Mouse (Mus musculus): ENCODE data around the gene Ndufaf5. TPM values are rescaled to one million over a fixed set of nuclear protein-coding genes. Genes with fewer than 3 reads are reported as not detected.
A peak's percentile ranks its signal among the peaks of the same experiment; 100 is the strongest.
"Not testable (repeated sequence)": the region's sequence is repeated elsewhere in the genome, so short reads cannot be mapped to it uniquely, and the experiment has no call there.

The Ndufaf5 gene
- 49.3 and 51.0 TPM in 2 replicates for polyA plus RNA-seq (2014; fragmentation: Nextera tagmentation; extraction: Ambion mirVana)

DNA sequence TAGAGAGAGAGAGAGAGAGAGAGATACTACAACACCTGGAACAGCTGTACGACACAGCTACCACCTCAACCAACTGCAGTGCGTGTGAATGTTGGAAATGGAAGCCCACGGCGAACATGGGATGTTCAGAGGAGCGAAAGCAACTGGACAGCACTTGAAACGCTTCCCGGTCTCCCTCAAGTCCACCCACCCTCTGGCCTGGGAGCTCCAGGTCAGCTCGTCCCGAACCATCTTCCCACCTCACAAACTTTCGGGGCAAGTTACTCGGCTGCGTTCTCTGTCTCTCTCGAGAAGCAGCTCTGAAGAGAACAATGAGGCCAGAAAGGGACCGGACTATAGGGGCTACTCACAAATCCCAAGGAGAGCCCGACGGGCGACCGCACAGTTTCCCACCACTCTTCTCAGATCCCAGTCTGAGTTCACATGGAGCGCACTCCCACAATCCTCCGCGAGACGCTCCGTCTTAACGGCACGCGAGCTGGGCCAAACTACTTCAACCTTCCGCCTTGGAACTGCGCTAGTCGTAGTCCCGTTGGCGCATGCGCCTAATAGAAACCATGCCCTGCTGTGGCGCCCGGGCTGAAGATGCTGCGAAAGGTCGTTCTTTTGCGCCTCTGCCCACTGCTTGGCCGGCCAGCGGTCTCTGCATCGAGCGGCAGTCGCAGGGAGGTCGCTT, at the start of gene Ndufaf5, which contains the start of gene Esf1:
Gene Ndufaf5 (plus strand): TSS at position 523 of the 676 bp plus-strand sequence.
Gene Esf1 (minus strand): TSS at position 438 of the 676 bp plus-strand sequence.
- ATAC-seq (ENCODE audit: low FRiP score, low TSS enrichment) (peak; percentile 99), DNase-seq (peak; percentile 99)
- under 1% methylated on average over 43 of the region's 43 CpGs for WGBS
- no peaks in the 10 kb centered on the region for H3K27me3 ChIP-seq (ENCODE audit: control insufficient read depth, insufficient read depth, low read length)
- H3K36me3 ChIP-seq (ENCODE audit: control insufficient read depth, insufficient read depth, low read length): peaks cover 26% of the 10 kb centered on the region
- H3K27ac ChIP-seq (replicated peaks; ENCODE audit: low read depth, low read length): peak within 1 kb of the TSS; percentile 72
- peak within 1 kb of the TSS; percentile 56 for H3K9ac ChIP-seq (replicated peaks; ENCODE audit: low read length)
- no peaks in the 10 kb centered on the region for H3K9me3 ChIP-seq (ENCODE audit: control insufficient read depth, low read length)
- peaks cover 11% of the 10 kb centered on the region; the same call in 1 of the 2 replicates for H3K4me1 ChIP-seq (ENCODE audit: control insufficient read depth, insufficient read depth, low read length)
- H3K4me2 ChIP-seq (ENCODE audit: low read length): peak within 1 kb of the TSS; percentile 87
- peak within 1 kb of the TSS; percentile 57 for H3K4me3 ChIP-seq (replicated peaks; ENCODE audit: low read depth, low read length)

DNA sequence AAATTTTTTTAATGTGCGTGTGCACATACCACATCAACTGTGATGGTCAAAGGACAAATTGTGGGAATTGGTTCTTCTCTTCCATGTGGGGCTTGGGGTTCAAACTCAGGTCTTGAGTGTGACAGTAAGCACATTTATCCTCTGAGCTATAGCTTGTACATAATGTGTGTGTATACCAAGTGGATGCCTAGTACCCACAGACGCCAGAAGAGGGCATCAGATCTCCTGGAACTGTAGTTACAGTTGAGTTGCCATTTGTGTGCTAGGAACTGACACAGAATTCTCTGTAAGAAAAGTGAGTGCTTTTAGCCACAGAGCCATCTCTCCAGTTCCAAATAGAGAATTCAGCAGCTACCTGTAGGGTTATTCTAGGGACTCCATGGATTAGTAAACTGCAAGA, 44.9 kb upstream of the Ndufaf5 start:
- 86% methylated on average over 2 of the region's 2 CpGs for WGBS
- Histone ChIP-seq H3K36me3 (ENCODE audit: control insufficient read depth, insufficient read depth, low read length) (peaks cover 52% of the 10 kb centered on the region), H3K9ac (replicated peaks; ENCODE audit: low read length) (no peak overlapping the region), H3K4me1 (ENCODE audit: control insufficient read depth, insufficient read depth, low read length) (no peaks in the 10 kb centered on the region), H3K27ac (replicated peaks; ENCODE audit: low read depth, low read length) (no peak overlapping the region), H3K27me3 (ENCODE audit: control insufficient read depth, insufficient read depth, low read length) (no peaks in the 10 kb centered on the region), H3K9me3 (ENCODE audit: control insufficient read depth, low read length) (no peaks in the 10 kb centered on the region), H3K4me2 (ENCODE audit: low read length) (no peak overlapping the region), H3K4me3 (replicated peaks; ENCODE audit: low read depth, low read length) (no peak overlapping the region)
- ATAC-seq (ENCODE audit: low FRiP score, low TSS enrichment): no peak
- peak; percentile 1 for DNase-seq

DNA sequence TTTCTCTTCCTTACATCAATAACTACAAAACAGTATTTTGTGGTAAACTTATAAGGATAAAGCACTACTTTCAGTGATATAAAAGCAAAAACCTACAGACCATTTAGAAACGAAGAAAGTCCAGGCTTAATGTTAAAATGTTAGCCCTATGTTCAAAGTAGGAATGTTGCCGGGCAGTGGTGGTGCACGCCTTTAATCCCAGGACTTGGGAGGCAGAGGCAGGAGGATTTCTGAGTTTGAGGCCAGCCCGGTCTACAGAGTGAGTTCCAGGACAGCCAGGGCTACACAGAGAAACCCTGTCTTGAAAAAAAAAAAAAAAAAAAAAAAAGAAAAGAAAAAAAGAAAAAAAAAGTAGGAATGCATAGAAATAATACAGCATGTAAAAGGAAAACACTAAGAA, 18.7 kb upstream of the Ndufaf5 start, which contains the start of gene Gm17374:
Gene Gm17374 (plus strand): TSS at position 301 of the 400 bp plus-strand sequence.
- WGBS: 90% methylated on average over 4 of the region's 4 CpGs
- not testable (repeated sequence) for H3K4me3 ChIP-seq (replicated peaks; ENCODE audit: low read depth, low read length); H3K9ac ChIP-seq (replicated peaks; ENCODE audit: low read length); H3K27ac ChIP-seq (replicated peaks; ENCODE audit: low read depth, low read length); DNase-seq; H3K4me2 ChIP-seq (ENCODE audit: low read length); ATAC-seq (ENCODE audit: low FRiP score, low TSS enrichment); H3K9me3 ChIP-seq (ENCODE audit: control insufficient read depth, low read length); H3K4me1 ChIP-seq (ENCODE audit: control insufficient read depth, insufficient read depth, low read length); H3K27me3 ChIP-seq (ENCODE audit: control insufficient read depth, insufficient read depth, low read length)
- peaks cover 46% of the 10 kb centered on the region for H3K36me3 ChIP-seq (ENCODE audit: control insufficient read depth, insufficient read depth, low read length)

GRCm38 (mm10) chr2:140159186-140159730, 11.2 kb upstream of the Ndufaf5 start:
- H3K27me3 ChIP-seq (ENCODE audit: control insufficient read depth, insufficient read depth, low read length): no peaks in the 10 kb centered on the region
- 84% methylated on average over 3 of the region's 3 CpGs for WGBS

GRCm38 (mm10) chr2:140163351-140163854, 7.0 kb upstream of the Ndufaf5 start:
- Histone ChIP-seq H3K4me3 (replicated peaks; ENCODE audit: low read depth, low read length) (no peak overlapping the region), H3K4me2 (ENCODE audit: low read length) (no peak overlapping the region), H3K27me3 (ENCODE audit: control insufficient read depth, insufficient read depth, low read length) (no peaks in the 10 kb centered on the region), H3K27ac (replicated peaks; ENCODE audit: low read depth, low read length) (no peak overlapping the region), H3K36me3 (ENCODE audit: control insufficient read depth, insufficient read depth, low read length) (peaks cover 46% of the 10 kb centered on the region), H3K4me1 (ENCODE audit: control insufficient read depth, insufficient read depth, low read length) (no peaks in the 10 kb centered on the region; the same call in 1 of the 2 replicates), H3K9ac (replicated peaks; ENCODE audit: low read length) (no peak overlapping the region), H3K9me3 (ENCODE audit: control insufficient read depth, low read length) (no peaks in the 10 kb centered on the region)
- DNase-seq (no peak), ATAC-seq (ENCODE audit: low FRiP score, low TSS enrichment) (no peak)
- 93% methylated on average over 5 of the region's 5 CpGs for WGBS

More at GRCm38 (mm10) chr2:140159186-140159730, 11.2 kb upstream of the Ndufaf5 start:
- Histone ChIP-seq H3K36me3 (ENCODE audit: control insufficient read depth, insufficient read depth, low read length) (peaks cover 55% of the 10 kb centered on the region), H3K4me2 (ENCODE audit: low read length) (no peak overlapping the region), H3K4me3 (replicated peaks; ENCODE audit: low read depth, low read length) (no peak overlapping the region), H3K9me3 (ENCODE audit: control insufficient read depth, low read length) (no peaks in the 10 kb centered on the region), H3K4me1 (ENCODE audit: control insufficient read depth, insufficient read depth, low read length) (no peaks in the 10 kb centered on the region), H3K27ac (replicated peaks; ENCODE audit: low read depth, low read length) (no peak overlapping the region), H3K9ac (replicated peaks; ENCODE audit: low read length) (no peak overlapping the region)
- no peak for ATAC-seq (ENCODE audit: low FRiP score, low TSS enrichment)
- peak; percentile 81 for DNase-seq

DNA sequence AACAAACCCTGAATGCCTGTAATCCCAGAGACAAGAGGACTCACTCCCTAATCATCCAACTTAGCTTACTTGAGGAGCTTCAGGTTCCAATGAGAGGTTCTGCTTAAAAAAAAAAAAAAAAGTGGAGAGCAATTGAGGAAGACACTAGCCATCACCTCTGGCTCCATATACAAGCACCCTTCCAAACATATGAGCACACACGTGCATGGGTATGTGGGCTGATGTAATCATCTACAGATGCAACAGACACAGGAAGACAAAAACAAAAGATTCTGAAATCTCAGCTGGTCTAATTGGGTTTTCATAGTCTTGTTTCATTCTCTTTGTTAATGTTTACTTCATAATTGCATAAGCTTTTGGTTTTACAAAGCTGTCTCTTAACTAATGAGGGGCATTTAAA, 1.4 kb upstream of the Ndufaf5 start:
- H3K4me3 ChIP-seq (replicated peaks; ENCODE audit: low read depth, low read length): no peak overlapping the region
- H3K27ac ChIP-seq (replicated peaks; ENCODE audit: low read depth, low read length): no peak overlapping the region
- no peaks in the 10 kb centered on the region for H3K9me3 ChIP-seq (ENCODE audit: control insufficient read depth, low read length)
- DNase-seq (no peak), ATAC-seq (ENCODE audit: low FRiP score, low TSS enrichment) (no peak)
- H3K9ac ChIP-seq (replicated peaks; ENCODE audit: low read length): no peak overlapping the region
- H3K4me2 ChIP-seq (ENCODE audit: low read length): no peak overlapping the region
- H3K36me3 ChIP-seq (ENCODE audit: control insufficient read depth, insufficient read depth, low read length): peaks cover 27% of the 10 kb centered on the region
- H3K4me1 ChIP-seq (ENCODE audit: control insufficient read depth, insufficient read depth, low read length): peaks cover 11% of the 10 kb centered on the region; the same call in 1 of the 2 replicates
- 73% methylated on average over 1 of the region's 1 CpGs for WGBS
- H3K27me3 ChIP-seq (ENCODE audit: control insufficient read depth, insufficient read depth, low read length): no peaks in the 10 kb centered on the region

DNA sequence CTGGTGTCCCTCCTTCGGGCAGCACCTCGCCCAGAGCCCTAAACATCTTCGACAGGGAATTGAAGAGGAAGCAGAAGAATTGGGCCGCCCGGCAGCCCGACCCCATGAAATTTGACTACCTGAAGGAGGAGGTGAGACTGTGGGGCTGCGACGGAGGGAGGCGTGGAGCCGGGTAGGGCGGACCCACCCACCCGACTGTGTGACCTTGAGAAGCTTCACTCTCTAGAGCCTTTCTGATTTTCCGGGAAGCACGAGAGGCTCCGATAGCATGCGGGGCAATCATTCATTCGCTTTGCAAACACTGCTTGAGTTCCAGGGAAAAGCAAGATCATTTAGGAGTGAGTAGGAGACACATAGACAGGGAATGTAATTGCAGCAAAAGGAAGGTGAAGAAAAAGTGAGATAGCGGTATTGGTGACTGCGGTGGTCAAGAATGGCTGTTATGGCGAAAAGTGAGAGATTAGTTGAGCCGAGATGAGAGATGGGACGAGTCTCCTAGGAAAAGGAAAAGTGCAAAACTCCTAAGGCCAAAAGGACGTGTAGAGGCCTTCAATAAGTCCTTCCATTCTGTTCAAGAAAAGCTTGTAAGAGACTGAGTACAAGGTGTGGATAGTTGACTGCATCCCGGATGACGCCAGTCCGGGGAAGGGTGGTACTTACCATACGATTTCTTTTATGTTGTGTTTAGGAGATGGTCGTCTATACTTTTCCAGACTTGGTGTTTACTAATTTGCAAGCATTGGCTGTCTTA, 529 bp downstream of the Ndufaf5 start:
- peaks cover 11% of the 10 kb centered on the region; the same call in 1 of the 2 replicates for H3K4me1 ChIP-seq (ENCODE audit: control insufficient read depth, insufficient read depth, low read length)
- DNase-seq (peak; percentile 57), ATAC-seq (ENCODE audit: low FRiP score, low TSS enrichment) (peak; percentile 83)
- no peaks in the 10 kb centered on the region for H3K9me3 ChIP-seq (ENCODE audit: control insufficient read depth, low read length)
- H3K27ac ChIP-seq (replicated peaks; ENCODE audit: low read depth, low read length): peak overlapping the region; percentile 72
- WGBS: 8% methylated on average over 28 of the region's 28 CpGs
- peaks cover 26% of the 10 kb centered on the region for H3K36me3 ChIP-seq (ENCODE audit: control insufficient read depth, insufficient read depth, low read length)
- H3K9ac ChIP-seq (replicated peaks; ENCODE audit: low read length): peak overlapping the region; percentile 56
- peak overlapping the region; percentile 57 for H3K4me3 ChIP-seq (replicated peaks; ENCODE audit: low read depth, low read length)
- H3K4me2 ChIP-seq (ENCODE audit: low read length): peak overlapping the region; percentile 87
- H3K27me3 ChIP-seq (ENCODE audit: control insufficient read depth, insufficient read depth, low read length): no peaks in the 10 kb centered on the region

DNA sequence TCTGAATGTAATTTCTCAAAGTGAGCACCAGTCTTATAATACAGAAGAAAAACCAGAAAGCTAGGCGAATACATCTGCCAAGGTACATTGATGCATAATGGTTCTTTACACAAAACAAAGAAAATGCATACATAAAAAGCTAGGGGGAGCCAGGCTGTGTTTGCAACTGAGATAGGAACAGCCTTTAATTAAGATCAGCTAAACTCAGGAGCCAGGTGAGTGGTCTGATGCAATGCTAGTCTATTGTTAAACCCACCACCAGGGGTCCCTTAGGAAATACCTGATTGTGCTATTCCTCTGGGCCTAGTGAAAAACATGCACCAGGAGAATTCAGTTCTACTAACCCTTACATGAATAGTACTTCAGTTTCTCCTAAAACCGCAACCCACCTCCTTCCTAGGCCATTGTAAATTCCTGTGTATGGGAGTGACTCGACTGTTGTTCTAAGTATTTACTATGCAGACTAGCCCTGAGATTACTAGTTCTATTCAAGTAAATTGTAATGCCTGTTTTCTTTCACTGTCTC, 15.3 kb downstream of the Ndufaf5 start:
- 85% methylated on average over 3 of the region's 3 CpGs for WGBS
- H3K9ac ChIP-seq (replicated peaks; ENCODE audit: low read length); H3K4me1 ChIP-seq (ENCODE audit: control insufficient read depth, insufficient read depth, low read length); H3K27ac ChIP-seq (replicated peaks; ENCODE audit: low read depth, low read length); H3K4me2 ChIP-seq (ENCODE audit: low read length); ATAC-seq (ENCODE audit: low FRiP score, low TSS enrichment); H3K4me3 ChIP-seq (replicated peaks; ENCODE audit: low read depth, low read length); H3K9me3 ChIP-seq (ENCODE audit: control insufficient read depth, low read length); H3K27me3 ChIP-seq (ENCODE audit: control insufficient read depth, insufficient read depth, low read length): not testable (repeated sequence)
- DNase-seq: peak; percentile 30
- peaks cover 49% of the 10 kb centered on the region for H3K36me3 ChIP-seq (ENCODE audit: control insufficient read depth, insufficient read depth, low read length)

Measured in midbrain, embryonic 14.5 days (tissue).